Mouse (Mus musculus): ENCODE measurements around the gene Inpp5d. TPM values are rescaled to one million over a fixed set of nuclear protein-coding genes. Genes with fewer than 3 reads are reported as not detected.

Gene Inpp5d
- polyA plus RNA-seq, 1 experiment from 2014 or later, result 3.7 TPM

GRCm38 (mm10) chr1:87645041-87645440 lies 24.9 kb downstream of the Inpp5d start:
- no peaks in the 10 kb centered on the region for H3K36me3 ChIP-seq (ENCODE audit: control insufficient read depth, insufficient read depth, low read length)
- H3K9ac ChIP-seq (ENCODE audit: low read depth, low read length), result no peak overlapping the region
- no peak for DNase-seq (ENCODE audit: low spot score)
- no peak overlapping the region for H3K27ac ChIP-seq (ENCODE audit: low read depth, low read length)
- no peaks in the 10 kb centered on the region for H3K4me1 ChIP-seq (replicated peaks; ENCODE audit: control insufficient read depth, insufficient read depth, low read length)
- no peaks in the 10 kb centered on the region for H3K9me3 ChIP-seq (ENCODE audit: control insufficient read depth, low read length)
- H3K4me2 ChIP-seq (replicated peaks; ENCODE audit: low read depth, low read length), result no peak overlapping the region
- no peak for ATAC-seq (ENCODE audit: low FRiP score)
- 78% methylated on average over 7 of the region's 7 CpGs for WGBS
- H3K27me3 ChIP-seq (ENCODE audit: control insufficient read depth, insufficient read depth, low read length), result no peaks in the 10 kb centered on the region
- H3K4me3 ChIP-seq (ENCODE audit: low read depth, low read length), result no peak overlapping the region

GRCm38 (mm10) chr1:87645748-87646147 lies 25.6 kb downstream of the Inpp5d start:
- Histone ChIP-seq H3K9me3 (ENCODE audit: control insufficient read depth, low read length) (no peaks in the 10 kb centered on the region), H3K4me1 (replicated peaks; ENCODE audit: control insufficient read depth, insufficient read depth, low read length) (no peaks in the 10 kb centered on the region), H3K4me2 (replicated peaks; ENCODE audit: low read depth, low read length) (no peak overlapping the region), H3K36me3 (ENCODE audit: control insufficient read depth, insufficient read depth, low read length) (no peaks in the 10 kb centered on the region), H3K4me3 (ENCODE audit: low read depth, low read length) (no peak overlapping the region), H3K27me3 (ENCODE audit: control insufficient read depth, insufficient read depth, low read length) (no peaks in the 10 kb centered on the region), H3K27ac (ENCODE audit: low read depth, low read length) (no peak overlapping the region), H3K9ac (ENCODE audit: low read depth, low read length) (no peak overlapping the region)
- DNase-seq (ENCODE audit: low spot score) (no peak), ATAC-seq (ENCODE audit: low FRiP score) (no peak)
- WGBS, result 88% methylated on average over 6 of the region's 6 CpGs

GRCm38 (mm10) chr1:87647820-87648219 lies 27.7 kb downstream of the Inpp5d start:
- no peaks in the 10 kb centered on the region for H3K9me3 ChIP-seq (ENCODE audit: control insufficient read depth, low read length)
- no peak overlapping the region for H3K9ac ChIP-seq (ENCODE audit: low read depth, low read length)
- H3K36me3 ChIP-seq (ENCODE audit: control insufficient read depth, insufficient read depth, low read length), result no peaks in the 10 kb centered on the region
- no peaks in the 10 kb centered on the region for H3K4me1 ChIP-seq (replicated peaks; ENCODE audit: control insufficient read depth, insufficient read depth, low read length)
- WGBS, result 71% methylated on average over 1 of the region's 1 CpGs
- DNase-seq (ENCODE audit: low spot score) (no peak), ATAC-seq (ENCODE audit: low FRiP score) (no peak)
- H3K27ac ChIP-seq (ENCODE audit: low read depth, low read length), result no peak overlapping the region
- H3K4me2 ChIP-seq (replicated peaks; ENCODE audit: low read depth, low read length), result no peak overlapping the region
- H3K27me3 ChIP-seq (ENCODE audit: control insufficient read depth, insufficient read depth, low read length), result no peaks in the 10 kb centered on the region
- H3K4me3 ChIP-seq (ENCODE audit: low read depth, low read length), result no peak overlapping the region

GRCm38 (mm10) chr1:87648657-87649056 lies 28.5 kb downstream of the Inpp5d start:
- no peaks in the 10 kb centered on the region for H3K4me1 ChIP-seq (replicated peaks; ENCODE audit: control insufficient read depth, insufficient read depth, low read length)
- no peak overlapping the region for H3K9ac ChIP-seq (ENCODE audit: low read depth, low read length)
- WGBS, result 63% methylated on average over 7 of the region's 7 CpGs
- DNase-seq (ENCODE audit: low spot score) (no peak), ATAC-seq (ENCODE audit: low FRiP score) (no peak)
- H3K4me2 ChIP-seq (replicated peaks; ENCODE audit: low read depth, low read length), result no peak overlapping the region
- no peak overlapping the region for H3K27ac ChIP-seq (ENCODE audit: low read depth, low read length)
- H3K27me3 ChIP-seq (ENCODE audit: control insufficient read depth, insufficient read depth, low read length), result no peaks in the 10 kb centered on the region
- H3K4me3 ChIP-seq (ENCODE audit: low read depth, low read length), result no peak overlapping the region
- no peaks in the 10 kb centered on the region for H3K9me3 ChIP-seq (ENCODE audit: control insufficient read depth, low read length)
- H3K36me3 ChIP-seq (ENCODE audit: control insufficient read depth, insufficient read depth, low read length), result no peaks in the 10 kb centered on the region

- ATAC-seq (ENCODE audit: low FRiP score) (no peak), DNase-seq (ENCODE audit: low spot score) (no peak)
- WGBS, result 75% methylated on average over 4 of the region's 4 CpGs
- Histone ChIP-seq H3K9ac (ENCODE audit: low read depth, low read length) (no peak overlapping the region), H3K27me3 (ENCODE audit: control insufficient read depth, insufficient read depth, low read length) (no peaks in the 10 kb centered on the region), H3K36me3 (ENCODE audit: control insufficient read depth, insufficient read depth, low read length) (no peaks in the 10 kb centered on the region), H3K27ac (ENCODE audit: low read depth, low read length) (no peak overlapping the region), H3K4me3 (ENCODE audit: low read depth, low read length) (no peak overlapping the region), H3K4me2 (replicated peaks; ENCODE audit: low read depth, low read length) (no peak overlapping the region), H3K9me3 (ENCODE audit: control insufficient read depth, low read length) (no peaks in the 10 kb centered on the region), H3K4me1 (replicated peaks; ENCODE audit: control insufficient read depth, insufficient read depth, low read length) (no peaks in the 10 kb centered on the region)
Measured at GRCm38 (mm10) chr1:87649219-87649805, 29.2 kb downstream of the Inpp5d start.

GRCm38 (mm10) chr1:87649958-87650474 lies 29.9 kb downstream of the Inpp5d start:
- Histone ChIP-seq H3K4me2 (replicated peaks; ENCODE audit: low read depth, low read length) (no peak overlapping the region), H3K36me3 (ENCODE audit: control insufficient read depth, insufficient read depth, low read length) (no peaks in the 10 kb centered on the region), H3K4me3 (ENCODE audit: low read depth, low read length) (no peak overlapping the region), H3K4me1 (replicated peaks; ENCODE audit: control insufficient read depth, insufficient read depth, low read length) (no peaks in the 10 kb centered on the region), H3K9ac (ENCODE audit: low read depth, low read length) (no peak overlapping the region), H3K9me3 (ENCODE audit: control insufficient read depth, low read length) (no peaks in the 10 kb centered on the region), H3K27ac (ENCODE audit: low read depth, low read length) (no peak overlapping the region), H3K27me3 (ENCODE audit: control insufficient read depth, insufficient read depth, low read length) (no peaks in the 10 kb centered on the region)
- DNase-seq (ENCODE audit: low spot score) (no peak), ATAC-seq (ENCODE audit: low FRiP score) (no peak)
- WGBS, result 94% methylated on average over 8 of the region's 8 CpGs

GRCm38 (mm10) chr1:87650611-87651079 lies 30.5 kb downstream of the Inpp5d start:
- Histone ChIP-seq H3K4me2 (replicated peaks; ENCODE audit: low read depth, low read length) (no peak overlapping the region), H3K4me1 (replicated peaks; ENCODE audit: control insufficient read depth, insufficient read depth, low read length) (no peaks in the 10 kb centered on the region), H3K9ac (ENCODE audit: low read depth, low read length) (no peak overlapping the region), H3K36me3 (ENCODE audit: control insufficient read depth, insufficient read depth, low read length) (no peaks in the 10 kb centered on the region), H3K27me3 (ENCODE audit: control insufficient read depth, insufficient read depth, low read length) (no peaks in the 10 kb centered on the region), H3K4me3 (ENCODE audit: low read depth, low read length) (no peak overlapping the region), H3K9me3 (ENCODE audit: control insufficient read depth, low read length) (no peaks in the 10 kb centered on the region), H3K27ac (ENCODE audit: low read depth, low read length) (no peak overlapping the region)
- DNase-seq (ENCODE audit: low spot score) (no peak), ATAC-seq (ENCODE audit: low FRiP score) (no peak)
- WGBS, result 84% methylated on average over 8 of the region's 8 CpGs

GRCm38 (mm10) chr1:87651436-87651835 lies 31.3 kb downstream of the Inpp5d start:
- Histone ChIP-seq H3K4me1 (replicated peaks; ENCODE audit: control insufficient read depth, insufficient read depth, low read length) (no peaks in the 10 kb centered on the region), H3K4me3 (ENCODE audit: low read depth, low read length) (no peak overlapping the region), H3K27ac (ENCODE audit: low read depth, low read length) (no peak overlapping the region), H3K9ac (ENCODE audit: low read depth, low read length) (no peak overlapping the region), H3K4me2 (replicated peaks; ENCODE audit: low read depth, low read length) (no peak overlapping the region), H3K36me3 (ENCODE audit: control insufficient read depth, insufficient read depth, low read length) (no peaks in the 10 kb centered on the region), H3K9me3 (ENCODE audit: control insufficient read depth, low read length) (no peaks in the 10 kb centered on the region), H3K27me3 (ENCODE audit: control insufficient read depth, insufficient read depth, low read length) (no peaks in the 10 kb centered on the region)
- no peak for ATAC-seq (ENCODE audit: low FRiP score)
- 76% methylated on average over 1 of the region's 1 CpGs for WGBS
- no peak for DNase-seq (ENCODE audit: low spot score)

GRCm38 (mm10) chr1:87655101-87655500 lies 35.0 kb downstream of the Inpp5d start:
- Histone ChIP-seq H3K27me3 (ENCODE audit: control insufficient read depth, insufficient read depth, low read length) (no peaks in the 10 kb centered on the region), H3K27ac (ENCODE audit: low read depth, low read length) (no peak overlapping the region), H3K36me3 (ENCODE audit: control insufficient read depth, insufficient read depth, low read length) (no peaks in the 10 kb centered on the region), H3K4me2 (replicated peaks; ENCODE audit: low read depth, low read length) (no peak overlapping the region), H3K9me3 (ENCODE audit: control insufficient read depth, low read length) (no peaks in the 10 kb centered on the region), H3K4me1 (replicated peaks; ENCODE audit: control insufficient read depth, insufficient read depth, low read length) (no peaks in the 10 kb centered on the region), H3K9ac (ENCODE audit: low read depth, low read length) (no peak overlapping the region), H3K4me3 (ENCODE audit: low read depth, low read length) (no peak overlapping the region)
- DNase-seq (ENCODE audit: low spot score) (no peak), ATAC-seq (ENCODE audit: low FRiP score) (no peak)
- WGBS, result 63% methylated on average over 5 of the region's 5 CpGs
